Mouse (Mus musculus): Measurements from ENCODE around the gene Eef1akmt3.
"Not testable (repeated sequence)": the region's sequence is repeated elsewhere in the genome, so short reads cannot be mapped to it uniquely, and the experiment has no call there.

The Eef1akmt3 gene

GRCm38 (mm10) chr10:127041274-127041766 lies at the start of gene Eef1akmt3, which contains the start of gene Mettl1:
Eef1akmt3 (minus strand) TSS chr10:127041513.
Mettl1 (plus strand) TSS chr10:127041414.
- peak; percentile 72 for DNase-seq (ENCODE audit: extremely low read depth, insufficient read length, low spot score)

DNA sequence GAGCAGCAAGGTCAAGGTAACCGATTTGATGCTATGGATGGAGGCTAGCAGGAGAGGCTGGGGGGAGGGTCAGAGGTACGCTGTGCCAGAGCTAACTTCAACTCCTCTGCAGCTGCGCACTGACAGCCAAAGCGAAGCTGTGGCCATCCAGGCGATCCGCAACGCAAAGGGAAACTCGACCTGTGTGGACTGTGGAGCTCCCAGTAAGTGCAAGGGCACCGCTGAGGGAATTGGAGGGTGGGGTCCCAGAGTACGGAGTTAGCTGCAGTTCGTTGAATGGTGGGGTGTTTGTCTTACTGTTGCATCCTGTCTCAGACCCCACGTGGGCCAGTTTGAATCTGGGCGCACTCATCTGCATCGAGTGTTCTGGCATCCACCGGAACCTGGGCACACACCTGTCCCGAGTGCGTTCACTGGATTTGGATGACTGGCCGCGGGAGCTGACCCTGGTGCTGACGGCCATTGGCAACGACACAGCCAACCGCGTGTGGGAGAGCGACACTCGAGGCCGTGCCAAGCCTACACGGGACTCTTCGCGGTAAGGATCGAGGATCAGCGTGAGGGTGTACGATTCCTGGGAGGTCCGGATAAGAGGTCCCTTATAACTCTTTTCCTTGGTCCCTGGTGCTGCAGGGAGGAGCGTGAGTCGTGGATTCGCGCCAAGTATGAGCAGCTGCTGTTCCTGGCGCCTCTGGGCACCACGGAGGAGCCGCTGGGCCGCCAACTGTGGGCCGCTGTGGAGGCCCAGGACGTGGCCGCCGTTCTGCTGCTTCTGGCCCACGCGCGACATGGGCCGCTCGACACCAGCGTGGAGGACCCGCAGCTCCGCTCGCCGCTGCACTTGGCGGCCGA lies 49.5 kb upstream of the Eef1akmt3 start:
- DNase-seq (ENCODE audit: extremely low read depth, insufficient read length, low spot score), result no peak

DNA sequence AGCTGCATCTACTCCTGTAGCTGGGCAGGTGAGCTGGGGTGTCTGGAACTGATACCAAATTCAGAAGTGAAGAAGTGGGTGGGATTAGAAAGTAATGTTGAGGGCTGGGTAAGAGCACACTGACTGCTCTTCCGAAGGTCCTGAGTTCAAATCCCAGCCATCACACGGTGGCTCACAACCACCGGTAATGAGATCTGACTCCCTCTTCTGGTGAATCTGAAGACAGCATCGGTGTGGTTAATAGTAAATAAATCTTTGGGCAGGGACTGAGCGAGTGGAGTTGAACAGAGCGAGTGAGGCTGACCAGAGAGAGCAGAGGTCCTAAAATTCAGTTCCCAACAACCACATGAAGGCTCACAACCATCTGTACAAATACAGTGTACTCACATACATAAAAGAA lies 44.3 kb upstream of the Eef1akmt3 start:
- no peak for DNase-seq (ENCODE audit: extremely low read depth, insufficient read length, low spot score)

DNA sequence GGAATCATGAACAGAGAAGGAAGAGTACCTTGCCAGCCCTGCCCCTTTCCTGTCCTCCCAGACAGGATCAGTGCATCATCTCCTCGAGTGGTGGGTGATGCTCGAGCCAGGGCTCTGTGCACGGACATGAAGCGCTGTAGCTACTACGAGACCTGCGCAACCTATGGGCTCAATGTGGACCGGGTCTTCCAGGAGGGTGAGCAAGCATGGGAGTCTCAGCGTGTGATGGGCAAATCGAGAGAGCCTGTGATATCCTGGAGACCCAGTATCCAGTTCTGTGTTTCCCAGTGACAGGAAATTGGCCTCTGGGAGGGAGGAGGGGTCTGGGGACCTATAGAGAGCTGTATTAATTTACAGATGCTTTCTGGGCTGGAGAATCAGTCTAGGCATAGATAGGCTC lies 43.7 kb upstream of the Eef1akmt3 start:
- DNase-seq (ENCODE audit: extremely low read depth, insufficient read length, low spot score), result no peak

- no peak for DNase-seq (ENCODE audit: extremely low read depth, insufficient read length, low spot score)
These were observed 42.6 kb upstream of the Eef1akmt3 start for GRCm38 (mm10) chr10:127083915-127084306.

DNA sequence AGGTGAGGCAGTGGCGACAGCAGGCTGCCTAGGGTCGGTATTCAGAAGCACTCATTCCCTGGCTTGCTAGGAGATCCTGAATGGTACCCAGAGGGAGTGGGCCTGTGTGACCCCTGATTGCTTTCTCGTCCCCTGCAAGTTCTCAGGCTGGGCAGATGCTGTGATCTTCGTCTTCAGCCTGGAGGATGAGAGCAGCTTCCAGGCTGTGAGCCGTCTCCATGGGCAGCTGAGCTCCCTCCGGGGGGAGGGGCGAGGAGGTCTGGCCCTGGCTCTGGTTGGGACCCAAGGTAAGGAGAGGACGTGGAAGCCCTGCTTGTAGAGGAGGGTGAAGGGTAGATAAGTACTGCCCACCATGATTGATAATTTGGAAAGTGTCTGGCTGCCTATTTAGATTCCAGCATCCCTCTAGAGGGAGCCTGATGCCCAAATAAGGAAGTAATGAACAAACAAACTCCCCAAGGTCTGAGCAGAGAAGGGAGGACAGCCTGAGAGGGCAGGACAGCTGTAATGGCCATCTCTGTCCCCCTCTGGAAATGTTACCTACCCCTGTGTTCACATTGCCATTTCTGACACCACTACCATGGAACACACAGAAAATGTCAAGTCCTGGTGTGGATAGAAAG lies 42.1 kb upstream of the Eef1akmt3 start:
- DNase-seq (ENCODE audit: extremely low read depth, insufficient read length, low spot score), result no peak

DNA sequence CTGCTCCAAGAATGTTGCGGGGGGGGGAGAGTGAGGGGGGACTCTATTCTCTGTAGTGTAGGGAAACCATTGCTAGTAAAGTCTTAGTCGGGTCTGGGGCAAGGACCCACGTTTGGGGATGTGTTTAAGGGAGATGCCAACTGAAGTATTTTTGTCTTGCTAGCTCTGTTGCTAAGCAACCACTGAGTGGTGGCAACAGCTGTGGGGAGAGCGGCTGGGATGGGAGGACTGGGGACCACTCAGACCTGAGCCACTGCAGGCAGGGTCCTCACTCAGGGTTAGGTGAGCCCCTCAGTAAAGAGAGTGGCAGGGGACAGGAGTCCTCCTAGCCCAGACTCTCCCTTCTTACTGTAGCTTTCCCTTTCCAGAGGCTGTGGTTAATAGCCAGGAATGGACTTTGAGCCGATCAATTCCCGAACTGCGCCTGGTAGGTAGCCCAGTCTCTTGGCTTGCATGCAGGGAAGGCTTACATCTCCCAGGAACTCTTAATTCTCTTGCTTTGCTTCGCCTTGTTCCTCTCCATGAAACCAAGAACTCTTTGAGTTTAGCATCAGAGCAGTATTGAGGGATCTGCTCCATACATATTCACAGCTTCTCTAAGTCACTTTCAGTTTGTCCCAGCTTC lies 40.8 kb upstream of the Eef1akmt3 start:
- DNase-seq (ENCODE audit: extremely low read depth, insufficient read length, low spot score), result no peak

DNA sequence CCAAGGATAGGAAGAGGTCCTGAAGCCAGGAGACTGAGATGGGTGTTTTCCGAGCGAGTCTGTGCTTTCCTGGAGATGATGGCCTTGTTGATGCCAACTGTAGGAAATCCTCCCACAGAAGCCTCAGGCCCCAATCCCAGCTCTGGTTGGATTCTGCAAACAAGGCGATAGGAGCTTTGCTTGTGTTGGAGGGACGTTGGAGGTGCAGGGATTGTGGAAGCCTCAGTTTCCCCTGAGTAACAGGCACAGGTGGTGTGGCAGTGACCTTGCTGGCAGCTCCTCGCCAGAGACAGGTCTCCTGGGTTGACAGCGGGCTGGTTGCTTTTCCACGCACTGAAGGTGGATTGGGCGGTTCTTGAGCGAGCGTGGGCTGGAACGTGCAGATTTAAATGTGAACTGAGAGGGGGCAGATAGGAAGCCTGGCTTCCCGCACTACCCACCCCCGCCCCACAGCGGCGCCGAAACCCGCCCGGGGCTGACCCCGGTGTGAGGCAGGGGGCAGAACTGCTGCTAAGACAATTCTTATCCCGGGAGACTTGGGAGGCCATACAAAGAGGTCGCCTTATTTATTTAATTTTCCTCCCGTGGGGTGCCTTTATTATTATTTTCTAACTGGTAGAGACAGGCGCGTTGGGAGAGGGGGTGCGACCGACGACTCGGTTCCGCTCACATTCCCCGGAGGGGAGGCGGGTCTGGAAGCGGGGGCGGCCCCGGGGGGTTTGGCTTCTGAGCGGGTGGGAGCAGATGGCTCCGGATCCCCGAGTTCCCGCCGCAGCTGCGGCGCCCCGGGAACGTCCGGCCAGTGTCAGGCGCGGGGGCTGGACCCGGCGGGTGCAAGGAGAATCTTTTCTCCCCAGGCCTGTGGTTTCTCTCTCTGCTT lies 39.8 kb upstream of the Eef1akmt3 start:
- DNase-seq (ENCODE audit: extremely low read depth, insufficient read length, low spot score), result no peak

GRCm38 (mm10) chr10:127079665-127080391 lies 38.5 kb upstream of the Eef1akmt3 start:
- no peak for DNase-seq (ENCODE audit: extremely low read depth, insufficient read length, low spot score)

DNA sequence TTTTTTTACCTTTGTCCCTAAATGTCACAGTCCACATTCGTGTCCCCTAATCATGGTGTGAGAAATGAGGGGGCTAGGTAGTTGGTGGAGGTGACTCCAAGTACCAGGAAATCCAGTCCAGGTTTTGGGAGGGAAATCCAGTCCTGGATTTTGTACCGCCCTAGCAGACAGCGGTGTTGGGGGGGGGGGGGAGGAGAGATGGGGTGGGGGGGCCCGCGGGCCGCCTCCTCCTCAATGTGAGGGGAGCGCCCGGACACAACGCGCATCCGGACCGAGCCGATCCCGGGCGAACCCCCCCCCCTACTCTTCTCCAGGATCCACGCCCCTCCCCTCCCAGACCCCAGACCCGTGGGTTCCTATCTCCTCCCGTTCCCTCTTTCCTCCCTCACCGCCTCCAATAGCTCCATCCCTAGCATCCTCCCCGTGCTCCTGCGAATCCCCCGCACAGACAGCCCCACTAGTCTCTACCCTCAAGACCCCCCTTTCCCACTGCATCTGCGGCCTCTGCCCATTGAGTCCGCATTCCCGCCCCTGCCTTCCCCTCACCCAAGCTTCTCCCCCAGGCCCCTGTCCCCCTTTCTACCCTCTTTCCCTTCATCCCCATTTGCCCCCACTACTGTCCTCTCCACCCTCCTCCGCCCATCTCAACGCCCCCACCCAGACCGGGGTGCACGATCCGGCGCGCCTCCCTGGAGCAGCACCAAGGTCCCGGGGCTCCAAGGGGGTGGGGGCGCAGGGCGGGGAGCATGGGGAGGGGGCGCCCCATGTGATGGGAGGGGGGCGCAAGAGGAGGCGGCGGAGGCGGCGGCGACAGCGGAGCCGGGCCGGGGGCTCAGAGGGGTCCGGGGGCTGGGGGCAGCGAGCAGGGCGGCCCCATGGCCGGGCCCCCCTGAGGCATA lies 37.6 kb upstream of the Eef1akmt3 start:
- DNase-seq (ENCODE audit: extremely low read depth, insufficient read length, low spot score), result no peak

DNA sequence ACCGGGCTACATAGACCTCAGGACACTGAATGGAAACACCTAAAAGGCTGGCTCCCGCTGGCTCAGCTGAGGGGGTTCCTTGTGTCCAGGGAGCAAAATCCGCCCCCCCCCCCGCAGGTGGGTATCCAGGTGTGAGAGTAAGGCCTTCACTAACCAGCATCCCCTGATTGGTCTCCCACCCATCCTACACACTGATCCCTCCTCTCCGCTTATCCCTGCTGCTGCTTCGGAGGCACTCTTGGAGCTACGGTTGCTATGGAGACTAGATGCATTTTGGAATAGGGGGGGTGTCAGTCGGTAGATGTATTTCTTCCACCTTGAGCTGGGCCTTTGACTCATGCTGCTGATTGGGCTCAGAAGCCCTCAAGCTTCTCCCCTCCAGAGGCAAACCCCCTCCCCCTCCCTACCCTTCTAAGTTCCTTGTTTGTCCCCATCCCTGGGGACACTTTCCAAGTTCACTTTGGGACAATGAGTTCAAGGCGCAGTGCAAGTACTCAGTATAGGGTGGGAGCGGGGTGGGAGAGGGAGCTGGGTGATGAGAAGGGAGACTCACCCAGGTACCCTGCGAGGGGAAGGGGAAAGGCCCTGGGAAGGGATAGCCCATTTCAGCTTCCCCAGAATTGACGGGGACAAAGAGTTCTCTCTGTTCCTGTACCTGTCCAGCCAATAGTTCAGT lies 36.8 kb upstream of the Eef1akmt3 start:
- no peak for DNase-seq (ENCODE audit: extremely low read depth, insufficient read length, low spot score)

- DNase-seq (ENCODE audit: extremely low read depth, insufficient read length, low spot score), result no peak
These were observed 36.2 kb upstream of the Eef1akmt3 start for GRCm38 (mm10) chr10:127077515-127077914.

DNA sequence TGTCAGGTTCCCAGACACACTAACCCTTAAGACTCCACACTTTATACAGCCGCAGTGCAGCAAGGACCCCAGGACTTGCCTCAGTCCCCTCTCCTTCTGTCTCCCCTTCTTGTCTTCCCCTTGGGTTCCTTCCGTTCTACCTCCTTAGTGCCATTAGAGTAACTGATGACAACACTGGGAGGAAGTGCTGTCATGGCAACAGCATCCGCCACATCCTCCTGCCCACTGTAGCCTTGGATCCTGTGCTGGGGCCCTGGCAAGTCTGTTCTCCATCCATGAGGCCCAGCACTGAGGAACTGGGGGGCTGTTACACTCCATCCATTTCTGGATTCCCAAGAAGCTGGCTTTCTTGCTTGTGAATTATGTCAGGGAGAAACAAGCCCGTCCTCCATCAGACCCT lies 34.8 kb upstream of the Eef1akmt3 start:
- DNase-seq (ENCODE audit: extremely low read depth, insufficient read length, low spot score), result no peak

- no peak for DNase-seq (ENCODE audit: extremely low read depth, insufficient read length, low spot score)
These were observed 34.3 kb upstream of the Eef1akmt3 start for GRCm38 (mm10) chr10:127075651-127076050.

DNA sequence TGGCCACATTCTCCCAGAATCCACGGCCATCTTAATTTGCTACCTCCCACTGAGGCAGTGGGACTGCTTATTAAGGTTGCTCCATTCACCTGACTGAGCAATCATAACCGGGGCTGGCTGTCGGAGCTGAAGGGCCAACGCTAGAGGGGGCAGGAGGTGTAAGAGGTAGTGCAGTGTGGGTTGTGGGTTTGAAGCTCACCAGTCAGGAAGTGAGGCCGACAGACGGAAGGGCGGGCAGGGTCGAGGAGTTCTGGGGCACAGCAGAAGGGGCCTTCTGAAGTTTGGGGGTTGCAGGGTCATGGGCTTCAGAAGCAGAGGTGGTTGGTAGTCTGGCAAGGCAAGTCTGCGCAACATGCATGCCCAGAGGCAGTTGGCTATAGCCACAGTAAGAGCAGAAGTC lies 33.8 kb upstream of the Eef1akmt3 start, which contains the start of gene Agap2:
Gene Agap2 (plus strand): TSS at position 205 of the 400 bp plus-strand sequence.
- no peak for DNase-seq (ENCODE audit: extremely low read depth, insufficient read length, low spot score)

DNA sequence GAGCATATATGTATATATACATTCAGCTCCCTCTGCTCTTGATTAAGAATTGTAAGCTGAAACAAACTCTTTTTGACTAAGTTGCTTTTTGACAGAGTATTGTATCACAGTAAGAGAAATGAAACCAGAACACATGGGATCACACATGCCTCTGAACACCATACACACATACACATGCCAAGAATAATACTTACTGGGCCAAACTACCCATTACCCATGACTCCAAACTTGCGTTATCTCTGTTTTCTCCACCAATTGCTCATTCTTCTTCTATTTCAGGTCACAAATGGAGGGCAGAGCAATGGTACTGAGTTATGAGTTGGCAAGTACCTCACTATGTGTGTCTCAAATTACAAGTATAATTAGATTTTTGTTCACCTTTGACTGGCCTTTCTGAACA lies 32.7 kb upstream of the Eef1akmt3 start:
- DNase-seq (ENCODE audit: extremely low read depth, insufficient read length, low spot score), result no peak

- DNase-seq (ENCODE audit: extremely low read depth, insufficient read length, low spot score), result not testable (repeated sequence)
These were observed 31.7 kb upstream of the Eef1akmt3 start for GRCm38 (mm10) chr10:127072969-127073368.

- DNase-seq (ENCODE audit: extremely low read depth, insufficient read length, low spot score), result not testable (repeated sequence)
These were observed 31.0 kb upstream of the Eef1akmt3 start for GRCm38 (mm10) chr10:127072270-127072669.

Measured in 3134 (cell line).